Mouse (Mus musculus) intestine, embryonic 15.5 days (tissue): ENCODE data around the gene Fbxo41. TPM values are rescaled to one million over a fixed set of nuclear protein-coding genes. Genes with fewer than 3 reads are reported as not detected.
A peak's percentile ranks its signal among the peaks of the same experiment; 100 is the strongest.

ENCODE experiments used
- ATAC-seq: fragments of 200-750 bp; cut with Nextera tagmentation; 2 replicates; pipeline ENCODE4 v1.8.0; 2017; ENCODE audit warnings: moderate TSS enrichment, moderate library complexity
- H3K27ac ChIP-seq: fragments of 300-500 bp; sonication (generic); 2 replicates; pipeline ENCODE4 v1.5.1; 2015; ENCODE audit warnings: mild to moderate bottlenecking, inconsistent platforms
- H3K27me3 ChIP-seq: fragments of 300-500 bp; sonication (generic); replicated peaks from 2 replicates; pipeline ENCODE4 v1.6.1; 2015; ENCODE audit warnings: inconsistent platforms
- H3K36me3 ChIP-seq: fragments of 300-500 bp; sonication (generic); 2 replicates; pipeline ENCODE4 v1.6.1; 2015; ENCODE audit warnings: inconsistent platforms
- H3K4me1 ChIP-seq: fragments of 300-500 bp; sonication (generic); replicated peaks from 2 replicates; pipeline ENCODE4 v1.6.1; 2015; ENCODE audit warnings: inconsistent platforms
- H3K4me2 ChIP-seq: fragments of 300-500 bp; sonication (generic); replicated peaks from 2 replicates; pipeline ENCODE4 v1.6.1; 2015; ENCODE audit warnings: mild to moderate bottlenecking, inconsistent platforms
- H3K4me3 ChIP-seq: fragments of 300-500 bp; sonication (generic); replicated peaks from 2 replicates; pipeline ENCODE4 v1.5.1; 2015; ENCODE audit warnings: inconsistent platforms
- H3K9ac ChIP-seq: fragments of 300-500 bp; sonication (generic); 2 replicates; pipeline ENCODE4 v1.6.1; 2015; ENCODE audit warnings: inconsistent platforms
- H3K9me3 ChIP-seq: fragments of 300-500 bp; sonication (generic); 2 replicates; pipeline ENCODE4 v1.6.1; 2016; ENCODE audit warnings: inconsistent platforms
- WGBS: fragments of 180-500 bp; shearing (Covaris S2); methylation state at CpG from one replicate; pipeline ENCODE4 v1.1.7; 2015; 5-methylcytosine and 5-hydroxymethylcytosine counted together
- polyA plus RNA-seq: library from polyadenylated mRNA; unstranded; fragments of >200 nt; fragmentation: Nextera tagmentation; extraction: Ambion mirVana; gene quantifications from 2 replicates; pipeline ENCODE4 v1.2.1, GENCODE M21; 2015

Fbxo41 gene
- polyA plus RNA-seq, 1 experiment from 2014 or later, result 0.21 TPM

- Histone ChIP-seq H3K9me3 (no peaks in the 10 kb centered on the region), H3K27me3 (peaks cover 75% of the 10 kb centered on the region), H3K4me2 (peak overlapping the region; percentile 93), H3K9ac (no peak overlapping the region), H3K4me1 (peaks cover 24% of the 10 kb centered on the region), H3K27ac (no peak overlapping the region), H3K36me3 (no peaks in the 10 kb centered on the region), H3K4me3 (peak overlapping the region; percentile 46)
- no peak; the same call in 1 of the 2 replicates for ATAC-seq
- WGBS, result under 1% methylated on average over 87 of the region's 88 CpGs
Observed at GRCm38 (mm10) chr6:85511286-85512055, 8.7 kb upstream of the Fbxo41 start.

DNA sequence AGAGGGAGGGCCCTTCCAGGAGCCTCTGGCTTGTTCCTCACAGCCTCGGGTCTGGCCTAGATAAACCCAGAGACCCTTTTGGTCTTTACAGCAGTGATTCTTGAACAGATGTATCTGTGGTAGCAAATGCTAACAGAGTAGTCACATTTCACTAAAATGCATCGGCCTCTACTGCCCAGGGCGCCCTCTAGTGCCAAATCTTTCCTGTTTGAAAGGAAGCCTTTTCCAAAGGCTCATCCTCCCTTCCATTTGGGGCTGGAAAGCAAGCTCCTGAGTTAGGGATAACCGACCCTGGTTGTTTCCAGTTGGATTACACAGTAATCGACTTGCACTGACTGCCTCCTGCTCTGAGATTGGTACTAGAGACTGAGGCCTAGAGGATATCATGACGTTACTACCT lies 7.7 kb upstream of the Fbxo41 start:
- no peak overlapping the region for H3K4me2 ChIP-seq
- H3K27ac ChIP-seq, result no peak overlapping the region
- H3K36me3 ChIP-seq, result no peaks in the 10 kb centered on the region
- 4% methylated on average over 6 of the region's 6 CpGs for WGBS
- H3K4me3 ChIP-seq, result no peak overlapping the region
- peaks cover 24% of the 10 kb centered on the region for H3K4me1 ChIP-seq
- peaks cover 65% of the 10 kb centered on the region for H3K27me3 ChIP-seq
- ATAC-seq, result no peak
- no peak overlapping the region for H3K9ac ChIP-seq
- no peaks in the 10 kb centered on the region for H3K9me3 ChIP-seq

- Histone ChIP-seq H3K27me3 (peaks cover 61% of the 10 kb centered on the region), H3K9ac (no peak overlapping the region), H3K36me3 (no peaks in the 10 kb centered on the region), H3K4me1 (peaks cover 22% of the 10 kb centered on the region), H3K27ac (no peak overlapping the region), H3K9me3 (no peaks in the 10 kb centered on the region), H3K4me3 (no peak overlapping the region), H3K4me2 (no peak overlapping the region)
- no peak for ATAC-seq
- 46% methylated on average over 5 of the region's 5 CpGs for WGBS
Observed at GRCm38 (mm10) chr6:85508602-85509001, 5.8 kb upstream of the Fbxo41 start.

- Histone ChIP-seq H3K27ac (no peak overlapping the region), H3K9me3 (no peaks in the 10 kb centered on the region), H3K9ac (no peak overlapping the region), H3K27me3 (peaks cover 40% of the 10 kb centered on the region), H3K4me2 (no peak overlapping the region), H3K36me3 (no peaks in the 10 kb centered on the region), H3K4me1 (peaks cover 7% of the 10 kb centered on the region), H3K4me3 (no peak overlapping the region)
- ATAC-seq, result no peak
- 82% methylated on average over 2 of the region's 2 CpGs for WGBS
Observed at GRCm38 (mm10) chr6:85504908-85505307, 2.1 kb upstream of the Fbxo41 start.

DNA sequence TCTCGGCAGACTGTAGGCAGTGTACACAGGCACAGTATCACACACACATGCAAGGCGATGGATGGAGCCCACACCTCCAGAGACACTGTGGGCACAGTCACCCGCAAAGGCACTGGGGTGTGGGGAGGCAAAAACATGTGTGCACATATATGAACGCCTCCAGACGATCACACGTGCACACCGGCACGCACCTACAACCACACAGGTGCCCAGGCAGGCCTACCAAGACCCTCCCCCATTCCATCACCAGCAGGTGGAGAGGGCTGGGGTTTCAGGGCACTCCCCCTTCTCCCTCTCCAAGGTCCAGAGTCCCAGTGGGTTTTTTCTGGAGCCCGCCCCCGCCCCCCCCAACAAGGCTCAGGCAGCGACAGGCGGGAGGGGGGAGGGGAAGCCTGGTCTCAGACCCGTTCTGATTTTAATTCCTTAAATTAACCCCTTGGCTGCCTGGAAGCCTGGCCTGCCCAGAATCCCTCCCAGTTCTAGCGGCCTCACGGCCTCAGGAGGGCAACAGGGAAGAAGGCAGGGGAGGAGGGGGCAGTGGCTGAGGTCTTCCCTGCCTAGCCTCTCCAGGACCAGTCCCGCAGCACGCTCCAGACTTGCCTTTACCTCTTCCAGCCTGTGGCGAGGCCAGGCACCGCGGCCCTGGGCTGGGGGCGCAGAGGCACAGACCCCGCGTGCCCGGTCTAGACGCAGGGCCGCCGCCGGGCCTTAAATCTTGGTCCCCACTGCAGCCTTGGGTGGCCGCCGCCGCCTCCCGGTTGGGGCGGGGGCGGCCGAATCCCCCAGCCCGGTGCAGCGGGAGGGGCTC lies 487 bp downstream of the Fbxo41 start:
- no peak overlapping the region for H3K27ac ChIP-seq

DNA sequence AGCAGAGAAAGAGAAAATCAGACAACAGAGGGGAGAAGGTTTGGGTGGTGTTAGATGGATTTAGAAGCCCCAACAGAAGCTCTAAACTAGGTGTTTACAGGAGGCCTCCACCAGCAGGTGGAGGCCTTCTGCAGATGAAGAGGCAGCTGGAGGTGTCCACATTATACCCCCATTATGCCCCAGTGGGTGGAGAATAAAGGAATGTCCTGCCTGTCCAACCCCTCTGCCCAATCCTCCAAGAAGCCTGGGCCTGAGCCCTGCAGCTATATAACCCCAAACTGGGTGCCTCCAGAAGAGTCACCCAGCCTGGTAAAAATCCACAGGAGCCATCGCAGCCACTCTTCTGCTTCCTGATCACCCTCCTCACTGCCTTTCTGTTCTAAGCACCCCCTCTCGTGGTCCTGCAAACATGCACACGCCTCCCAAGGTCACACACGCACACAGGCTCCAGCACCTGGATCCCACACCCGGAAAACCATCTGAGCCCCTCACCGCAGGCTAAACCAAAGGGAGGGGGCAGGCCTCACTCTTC lies 1.2 kb downstream of the Fbxo41 start:
- ATAC-seq, result no peak
- no peak overlapping the region for H3K27ac ChIP-seq
- peaks cover 27% of the 10 kb centered on the region for H3K27me3 ChIP-seq
- H3K36me3 ChIP-seq, result no peaks in the 10 kb centered on the region
- H3K4me1 ChIP-seq, result peaks cover 7% of the 10 kb centered on the region
- H3K4me2 ChIP-seq, result peak overlapping the region; percentile 97
- H3K4me3 ChIP-seq, result no peak overlapping the region
- H3K9me3 ChIP-seq, result no peaks in the 10 kb centered on the region
- 15% methylated on average over 6 of the region's 6 CpGs for WGBS
- H3K9ac ChIP-seq, result no peak overlapping the region

More for the DNA sequence above, 487 bp downstream of the Fbxo41 start:
- peaks cover 27% of the 10 kb centered on the region for H3K27me3 ChIP-seq
- peak overlapping the region; percentile 71 for H3K4me3 ChIP-seq
- WGBS, result 1% methylated on average over 37 of the region's 37 CpGs
- peak; percentile 67 for ATAC-seq
- H3K9me3 ChIP-seq, result no peaks in the 10 kb centered on the region
- no peaks in the 10 kb centered on the region for H3K36me3 ChIP-seq
- H3K4me1 ChIP-seq, result peaks cover 7% of the 10 kb centered on the region
- H3K9ac ChIP-seq, result peak overlapping the region; percentile 55
- H3K4me2 ChIP-seq, result peak overlapping the region; percentile 97

- Histone ChIP-seq H3K4me3 (no peak overlapping the region), H3K27me3 (peaks cover 27% of the 10 kb centered on the region), H3K36me3 (no peaks in the 10 kb centered on the region), H3K4me2 (no peak overlapping the region), H3K9ac (no peak overlapping the region), H3K9me3 (no peaks in the 10 kb centered on the region), H3K27ac (no peak overlapping the region), H3K4me1 (peaks cover 7% of the 10 kb centered on the region)
- 50% methylated on average over 1 of the region's 1 CpGs for WGBS
- ATAC-seq, result no peak
Observed at GRCm38 (mm10) chr6:85500416-85500815, 2.4 kb downstream of the Fbxo41 start.

GRCm38 (mm10) chr6:85498147-85498546 lies 4.6 kb downstream of the Fbxo41 start:
- Histone ChIP-seq H3K4me1 (peaks cover 7% of the 10 kb centered on the region), H3K9ac (no peak overlapping the region), H3K9me3 (no peaks in the 10 kb centered on the region), H3K27me3 (peaks cover 12% of the 10 kb centered on the region; the same call in 1 of the 2 replicates), H3K4me3 (no peak overlapping the region), H3K4me2 (no peak overlapping the region), H3K27ac (no peak overlapping the region), H3K36me3 (no peaks in the 10 kb centered on the region)
- WGBS, result 61% methylated on average over 9 of the region's 9 CpGs
- no peak for ATAC-seq

- H3K9me3 ChIP-seq, result no peaks in the 10 kb centered on the region
- no peak overlapping the region for H3K4me2 ChIP-seq
- 0 out of 2 replicates have a peak, but pooled peaks cover 2% of the 10 kb centered on the region for H3K27me3 ChIP-seq
- no peaks in the 10 kb centered on the region for H3K36me3 ChIP-seq
- peaks cover under 1% of the 10 kb centered on the region; the same call in 1 of the 2 replicates for H3K4me1 ChIP-seq
- no peak for ATAC-seq
- no peak overlapping the region for H3K9ac ChIP-seq
- no peak overlapping the region for H3K27ac ChIP-seq
- H3K4me3 ChIP-seq, result no peak overlapping the region
Observed at GRCm38 (mm10) chr6:85496976-85497375, 5.8 kb downstream of the Fbxo41 start.

DNA sequence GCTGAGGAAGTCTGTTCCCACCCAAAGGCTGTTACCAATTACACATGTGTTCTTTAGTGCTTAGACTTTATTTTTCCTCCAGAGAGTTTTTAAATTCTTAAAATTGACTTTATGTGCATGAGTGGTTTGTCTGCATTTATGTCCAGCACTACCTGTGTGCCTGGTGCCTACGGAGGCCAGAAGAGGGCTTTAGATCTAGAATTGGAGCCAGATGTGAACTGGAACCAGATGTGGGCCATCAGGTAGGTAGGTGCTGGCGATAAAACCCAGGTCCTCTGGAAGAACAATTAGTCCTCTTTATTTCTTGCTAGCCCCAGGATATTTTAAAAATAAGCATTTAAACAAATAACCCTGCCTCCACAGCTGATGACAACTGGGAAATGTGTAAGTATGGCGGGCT lies 11.2 kb downstream of the Fbxo41 start:
- 0 out of 2 replicates have a peak, but pooled peaks cover 4% of the 10 kb centered on the region for H3K27me3 ChIP-seq
- WGBS, result 88% methylated on average over 3 of the region's 3 CpGs
- H3K27ac ChIP-seq, result no peak overlapping the region
- H3K4me2 ChIP-seq, result no peak overlapping the region
- no peak overlapping the region for H3K9ac ChIP-seq
- H3K9me3 ChIP-seq, result no peaks in the 10 kb centered on the region
- H3K36me3 ChIP-seq, result no peaks in the 10 kb centered on the region
- no peaks in the 10 kb centered on the region for H3K4me1 ChIP-seq
- ATAC-seq, result no peak
- no peak overlapping the region for H3K4me3 ChIP-seq

- Histone ChIP-seq H3K4me2 (no peak overlapping the region), H3K4me3 (no peak overlapping the region), H3K36me3 (no peaks in the 10 kb centered on the region)
Observed at GRCm38 (mm10) chr6:85490252-85490651, 12.5 kb downstream of the Fbxo41 start.

DNA sequence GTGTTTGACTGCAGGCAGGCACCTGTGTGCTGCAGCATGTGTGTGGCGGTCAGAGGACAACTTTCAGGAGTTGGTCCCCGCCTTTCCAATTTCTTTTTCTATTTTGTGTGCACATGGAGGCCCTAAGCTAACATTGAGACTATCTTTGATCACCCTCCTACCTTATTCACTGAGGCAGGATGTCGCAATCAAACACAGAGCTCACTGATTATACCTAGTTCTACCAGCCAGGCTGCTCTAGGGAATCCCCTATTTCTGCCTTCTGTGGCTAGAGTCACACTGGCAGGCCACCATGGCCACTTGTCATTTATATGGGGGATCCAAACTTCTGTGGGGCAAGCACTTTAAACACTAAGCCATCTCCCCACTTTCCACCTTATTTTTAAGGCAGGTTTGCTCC lies 13.1 kb downstream of the Fbxo41 start:
- Histone ChIP-seq H3K27me3 (peaks cover 19% of the 10 kb centered on the region), H3K4me1 (no peaks in the 10 kb centered on the region; the same call in 1 of the 2 replicates), H3K27ac (no peak overlapping the region), H3K36me3 (no peaks in the 10 kb centered on the region), H3K9me3 (no peaks in the 10 kb centered on the region), H3K4me3 (no peak overlapping the region), H3K9ac (no peak overlapping the region), H3K4me2 (no peak overlapping the region)
- WGBS, result 59% methylated on average over 3 of the region's 3 CpGs
- ATAC-seq, result no peak

More at GRCm38 (mm10) chr6:85490252-85490651, 12.5 kb downstream of the Fbxo41 start:
- Histone ChIP-seq H3K27me3 (peaks cover 13% of the 10 kb centered on the region), H3K27ac (no peak overlapping the region), H3K9ac (no peak overlapping the region), H3K4me1 (no peaks in the 10 kb centered on the region), H3K9me3 (no peaks in the 10 kb centered on the region)
- ATAC-seq, result no peak
- 89% methylated on average over 4 of the region's 4 CpGs for WGBS
